10 mouse cellular contexts compared by ENCODE assay signal in genomic region chr5:66576299-66576698, GRCm38 (mm10). TPM values are rescaled to one million over a fixed set of nuclear protein-coding genes. Genes with fewer than 3 reads are reported as not detected.
DNase-seq lines count a peak whose midpoint lies in the region; ATAC-seq and TF ChIP-seq lines count a peak whose summit lies in the region.
"Had no signal": no experiment of that assay in that cellular context is flagged by ENCODE, and none has a peak within 500 bp of the region (broad histone marks: within the 10 kb centered on the region; RNA-seq: fewer than 3 reads in every experiment).

No protein-coding gene starts in this region.

- ATAC-seq in forebrain, embryonic 14.5 days: peak; percentile 56; the same call in 1 of the 2 replicates
- no peak for ATAC-seq in forebrain, postnatal 0 days
- no peak for ATAC-seq in midbrain, postnatal 0 days (ENCODE audit: low FRiP score)
- peak; percentile 76 for ATAC-seq in hindbrain, embryonic 16.5 days
- ATAC-seq: liver, embryonic 12.5 days had no signal

- no peak overlapping the region for H3K4me3 ChIP-seq in forebrain, embryonic 14.5 days (ENCODE audit: low read depth, low read length)
- H3K4me3 ChIP-seq in forebrain, postnatal 0 days (ENCODE audit: low read depth, low read length): no peak overlapping the region
- H3K4me3 ChIP-seq in midbrain, postnatal 0 days (ENCODE audit: low read depth, low read length): no peak overlapping the region
- no peak overlapping the region for H3K4me3 ChIP-seq in midbrain, embryonic 10.5 days
- H3K4me3 ChIP-seq in hindbrain, embryonic 16.5 days (ENCODE audit: low read length): no peak overlapping the region
- H3K4me3 ChIP-seq: liver, embryonic 12.5 days had no signal

- peak; percentile 25 for DNase-seq in forebrain, embryonic 14.5 days (ENCODE audit: low spot score)
- DNase-seq in forebrain, postnatal 0 days: no peak
- DNase-seq in midbrain, postnatal 0 days (ENCODE audit: low spot score): peak; percentile 47
- DNase-seq in midbrain, embryonic 10.5 days (ENCODE audit: low spot score): no peak
- no peak for DNase-seq in c-Kit-positive CD71-positive TER-119-positive erythroid progenitor cells, embryonic 14.5 days (ENCODE audit: low spot score)
- no peak for DNase-seq in yolk sac, embryonic 10.5 days (ENCODE audit: low spot score)
- DNase-seq in adrenal gland, postnatal 14 days: no peak
- DNase-seq: heart, postnatal 14 days had no signal

- 59% methylated on average over 9 of the region's 9 CpGs for WGBS in forebrain, embryonic 14.5 days
- WGBS in forebrain, postnatal 0 days: 58% methylated on average over 9 of the region's 9 CpGs
- WGBS in midbrain, postnatal 0 days: 64% methylated on average over 9 of the region's 9 CpGs
- 83% methylated on average over 9 of the region's 9 CpGs for WGBS in midbrain, embryonic 10.5 days
- WGBS in hindbrain, embryonic 16.5 days: 40% methylated on average over 9 of the region's 9 CpGs

- no peaks in the 10 kb centered on the region for H3K27me3 ChIP-seq in forebrain, embryonic 14.5 days (replicated peaks; ENCODE audit: control insufficient read depth, insufficient read depth, low read length)
- no peaks in the 10 kb centered on the region for H3K27me3 ChIP-seq in forebrain, postnatal 0 days (ENCODE audit: insufficient read depth, low read length)
- H3K27me3 ChIP-seq in midbrain, postnatal 0 days (ENCODE audit: insufficient read depth, low read length): no peaks in the 10 kb centered on the region
- H3K27me3 ChIP-seq in midbrain, embryonic 10.5 days (ENCODE audit: low read depth, poor library complexity, severe bottlenecking): no peaks in the 10 kb centered on the region
- no peaks in the 10 kb centered on the region for H3K27me3 ChIP-seq in hindbrain, embryonic 16.5 days (replicated peaks; ENCODE audit: control insufficient read depth, insufficient read depth, low read length)

- no peaks in the 10 kb centered on the region for H3K9me3 ChIP-seq in forebrain, embryonic 14.5 days (replicated peaks; ENCODE audit: control insufficient read depth, low read length)
- H3K9me3 ChIP-seq in forebrain, postnatal 0 days (ENCODE audit: low read length): no peaks in the 10 kb centered on the region
- H3K9me3 ChIP-seq in midbrain, postnatal 0 days (ENCODE audit: low read length): no peaks in the 10 kb centered on the region
- H3K9me3 ChIP-seq in midbrain, embryonic 10.5 days (replicated peaks): no peaks in the 10 kb centered on the region
- H3K9me3 ChIP-seq in hindbrain, embryonic 16.5 days (ENCODE audit: control insufficient read depth, low read length): no peaks in the 10 kb centered on the region
- H3K9me3 ChIP-seq: liver, embryonic 12.5 days had no signal

- no peak overlapping the region for H3K27ac ChIP-seq in forebrain, embryonic 14.5 days (ENCODE audit: low read depth, low read length)
- no peak overlapping the region for H3K27ac ChIP-seq in forebrain, postnatal 0 days (ENCODE audit: low read depth, low read length)
- no peak overlapping the region for H3K27ac ChIP-seq in midbrain, postnatal 0 days (ENCODE audit: low read depth, low read length)
- H3K27ac ChIP-seq in midbrain, embryonic 10.5 days (replicated peaks): no peak overlapping the region
- H3K27ac ChIP-seq in hindbrain, embryonic 16.5 days (ENCODE audit: low read depth, low read length): no peak overlapping the region
- H3K27ac ChIP-seq: liver, embryonic 12.5 days had no signal

- no peaks in the 10 kb centered on the region for H3K4me1 ChIP-seq in forebrain, embryonic 14.5 days (ENCODE audit: control insufficient read depth, insufficient read depth, low read length)
- H3K4me1 ChIP-seq in forebrain, postnatal 0 days (ENCODE audit: insufficient read depth): no peaks in the 10 kb centered on the region
- no peaks in the 10 kb centered on the region; the same call in 1 of the 2 replicates for H3K4me1 ChIP-seq in midbrain, postnatal 0 days (ENCODE audit: insufficient read depth, low read length)
- peaks cover 21% of the 10 kb centered on the region for H3K4me1 ChIP-seq in midbrain, embryonic 10.5 days
- H3K4me1 ChIP-seq in hindbrain, embryonic 16.5 days (ENCODE audit: control insufficient read depth, insufficient read depth, low read depth, low read length): peaks cover 18% of the 10 kb centered on the region

- no peaks in the 10 kb centered on the region for H3K36me3 ChIP-seq in forebrain, embryonic 14.5 days (ENCODE audit: control insufficient read depth, insufficient read depth, low read length)
- no peaks in the 10 kb centered on the region for H3K36me3 ChIP-seq in forebrain, postnatal 0 days (ENCODE audit: insufficient read depth)
- H3K36me3 ChIP-seq in midbrain, postnatal 0 days (ENCODE audit: insufficient read depth, low read length): no peaks in the 10 kb centered on the region
- H3K36me3 ChIP-seq in midbrain, embryonic 10.5 days: no peaks in the 10 kb centered on the region
- H3K36me3 ChIP-seq in hindbrain, embryonic 16.5 days (ENCODE audit: control insufficient read depth, insufficient read depth, low read length): no peaks in the 10 kb centered on the region
- H3K36me3 ChIP-seq: liver, embryonic 12.5 days had no signal

- H3K9ac ChIP-seq in forebrain, embryonic 14.5 days (ENCODE audit: low read length): no peak overlapping the region
- no peak overlapping the region for H3K9ac ChIP-seq in forebrain, postnatal 0 days
- H3K9ac ChIP-seq in midbrain, postnatal 0 days (replicated peaks; ENCODE audit: low read length, poor library complexity, severe bottlenecking): no peak overlapping the region
- no peak overlapping the region for H3K9ac ChIP-seq in hindbrain, embryonic 16.5 days (ENCODE audit: low read depth, low read length)
- H3K9ac ChIP-seq: liver, embryonic 12.5 days had no signal

- no peak for TF ChIP-seq CTCF in forebrain, postnatal 0 days (IDR thresholded peaks at IDR 0.05; ENCODE audit: low read depth)
- TF ChIP-seq CTCF in midbrain, postnatal 0 days (IDR thresholded peaks at IDR 0.05): no peak

- no peak overlapping the region for H3K4me2 ChIP-seq in forebrain, embryonic 14.5 days (ENCODE audit: low read length)
- H3K4me2 ChIP-seq in forebrain, postnatal 0 days (ENCODE audit: low read depth): no peak overlapping the region
- no peak overlapping the region for H3K4me2 ChIP-seq in midbrain, postnatal 0 days (ENCODE audit: low read depth, low read length, poor library complexity, severe bottlenecking)
- H3K4me2 ChIP-seq in hindbrain, embryonic 16.5 days (ENCODE audit: low read length): no peak overlapping the region
- H3K4me2 ChIP-seq: liver, embryonic 12.5 days had no signal

RNA-seq across cellular contexts. Expression of gene Apbb2, which starts 42.3 kb away (rescaled TPM):
- 60.6 and 75.0 TPM in 2 replicates for polyA plus RNA-seq in forebrain, embryonic 14.5 days (2014; fragmentation: Nextera tagmentation; extraction: Ambion mirVana)
- total RNA-seq in forebrain, postnatal 0 days (2014; rRNA removed): 54.5 and 64.6 TPM in 2 replicates
- 56.2 and 77.2 TPM in 2 replicates for polyA plus RNA-seq in forebrain, postnatal 0 days (2015; fragmentation: Nextera tagmentation; extraction: Ambion mirVana)
- total RNA-seq in midbrain, postnatal 0 days (2014; rRNA removed): 60.6 and 73.7 TPM in 2 replicates
- 66.6 and 76.0 TPM in 2 replicates for polyA plus RNA-seq in midbrain, postnatal 0 days (2015; fragmentation: Nextera tagmentation; extraction: Ambion mirVana)
- 28.2 and 37.8 TPM in 2 replicates for polyA plus RNA-seq in midbrain, embryonic 10.5 days (2016; fragmentation: Nextera tagmentation; extraction: Ambion mirVana)
- 97.0 and 114 TPM in 2 replicates for polyA plus RNA-seq in hindbrain, embryonic 16.5 days (2015; fragmentation: Nextera tagmentation; extraction: Ambion mirVana)
- 54.6 and 59.9 TPM in 2 replicates for total RNA-seq in adrenal gland, postnatal 14 days (2021)

Comparison
In these comparisons a context has a peak if more than half of its experiments do, and no peak if none do; other contexts are left out.
1. ATAC-seq: peak in forebrain, embryonic 14.5 days (single experiment) and hindbrain, embryonic 16.5 days (single experiment); none in forebrain, postnatal 0 days (single experiment) and midbrain, postnatal 0 days (single experiment).
2. DNase-seq: peak in forebrain, embryonic 14.5 days (single experiment) and midbrain, postnatal 0 days (single experiment); none in forebrain, postnatal 0 days (single experiment), midbrain, embryonic 10.5 days (single experiment), c-Kit-positive CD71-positive TER-119-positive erythroid progenitor cells, embryonic 14.5 days (single experiment), yolk sac, embryonic 10.5 days (single experiment) and adrenal gland, postnatal 14 days (single experiment).